Mouse (Mus musculus) kidney, postnatal 10 days (tissue): ENCODE data around the gene Dmrta2.

Experiments used
- DNase-seq: peaks from one replicate; pipeline ENCODE4 v3.0.0; 2021; ENCODE audit warnings: mixed read lengths

Dmrta2 gene

GRCm38 (mm10) chr4:109979461-109980320, 1.8 kb downstream of the Dmrta2 start:
- peak; percentile 23 for DNase-seq

- DNase-seq: no peak
These were observed 2.6 kb downstream of the Dmrta2 start for GRCm38 (mm10) chr4:109980321-109981082.

DNA sequence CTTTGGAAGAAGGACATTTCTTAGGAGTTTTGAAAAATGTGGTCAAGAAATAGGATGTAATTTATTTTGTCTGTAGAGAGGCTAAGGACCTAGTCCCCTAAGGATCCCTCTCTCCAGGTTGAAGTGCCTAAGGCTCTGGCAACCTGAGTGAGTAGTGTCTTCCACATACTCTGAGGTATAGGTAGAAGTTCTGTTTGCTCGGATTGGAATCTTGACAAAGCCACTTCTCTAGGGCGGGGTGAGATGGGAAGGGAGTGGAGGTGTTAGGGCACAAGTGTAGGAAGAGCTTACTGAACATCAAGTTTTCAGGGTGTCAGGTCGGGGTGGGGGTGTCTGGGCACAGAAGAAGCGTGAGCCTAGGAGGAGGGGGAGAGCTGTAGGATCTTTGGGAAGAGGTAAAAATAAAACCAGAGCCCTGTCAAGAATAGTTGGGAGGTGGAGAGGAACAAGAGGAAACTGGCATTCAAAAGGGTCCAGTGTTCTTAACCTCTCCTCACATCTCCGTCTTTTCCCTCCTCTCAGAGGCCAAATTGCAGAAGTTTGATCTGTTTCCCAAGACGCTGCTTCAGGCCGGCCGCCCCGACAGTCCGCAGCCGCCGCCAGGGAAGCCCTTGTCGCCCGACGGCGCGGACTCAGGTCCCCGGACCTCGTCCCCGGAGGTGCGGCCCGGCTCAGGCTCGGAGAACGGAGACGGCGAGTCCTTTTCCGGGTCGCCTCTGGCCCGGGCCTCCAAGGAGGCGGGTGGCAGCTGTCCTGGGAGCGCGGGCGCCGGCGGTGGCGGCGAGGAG, 3.4 kb downstream of the Dmrta2 start:
- peak; percentile 20 for DNase-seq

DNA sequence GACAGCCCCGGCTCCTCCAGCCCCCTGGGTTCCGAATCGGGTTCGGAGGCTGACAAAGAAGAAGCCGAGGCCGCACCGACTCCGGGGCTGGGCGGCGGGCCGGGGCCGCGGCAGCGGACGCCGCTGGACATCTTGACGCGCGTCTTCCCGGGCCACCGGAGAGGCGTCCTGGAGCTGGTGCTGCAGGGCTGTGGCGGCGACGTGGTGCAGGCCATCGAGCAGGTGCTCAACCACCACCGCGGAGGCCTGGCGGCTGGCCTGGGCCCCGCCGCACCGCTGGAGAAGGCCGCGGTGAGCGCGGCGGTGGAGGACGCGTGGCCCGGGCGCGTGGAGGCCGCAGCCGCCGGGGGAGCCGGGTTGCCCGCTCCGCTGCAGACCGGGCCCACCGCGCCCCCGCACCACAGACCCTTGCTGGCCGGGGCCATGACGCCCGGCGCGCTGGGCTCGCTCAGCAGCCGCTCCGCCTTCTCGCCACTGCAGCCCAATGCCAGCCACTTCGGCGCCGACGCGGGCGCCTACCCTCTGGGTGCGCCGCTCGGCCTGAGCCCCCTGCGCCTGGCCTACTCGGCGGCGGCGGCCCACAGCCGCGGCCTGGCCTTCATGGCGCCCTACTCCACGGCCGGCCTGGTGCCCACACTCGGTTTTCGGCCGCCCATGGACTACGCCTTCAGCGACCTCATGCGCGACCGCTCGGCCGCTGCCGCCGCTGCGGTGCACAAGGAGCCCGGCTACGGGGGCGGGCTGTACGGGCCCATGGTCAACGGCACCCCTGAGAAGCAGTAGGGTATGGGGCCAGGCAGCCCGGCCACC, 4.2 kb downstream of the Dmrta2 start:
- DNase-seq: peak; percentile 37

GRCm38 (mm10) chr4:109982681-109983265, 4.9 kb downstream of the Dmrta2 start:
- DNase-seq: no peak

GRCm38 (mm10) chr4:109983281-109984001, 5.6 kb downstream of the Dmrta2 start:
- peak; percentile 20 for DNase-seq

DNA sequence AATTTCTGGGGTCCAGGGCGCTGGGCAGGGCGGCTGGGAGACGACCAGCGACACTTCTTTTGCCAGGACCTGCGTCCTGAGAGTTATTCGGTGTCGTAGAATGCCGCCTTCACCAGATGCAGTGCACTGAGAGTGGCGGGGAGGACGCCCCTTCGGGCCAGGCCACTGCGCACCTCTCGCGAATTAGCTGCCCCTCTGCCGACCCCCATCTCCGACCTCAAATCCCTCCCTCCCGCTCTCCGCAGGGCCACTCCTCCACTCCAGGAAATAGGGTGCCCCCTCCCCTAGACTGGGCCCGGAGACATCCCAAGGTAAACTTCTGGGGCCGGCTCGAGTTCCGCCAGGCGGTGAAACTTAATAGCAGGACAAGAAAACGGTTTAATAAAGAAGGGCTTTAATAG, 6.2 kb downstream of the Dmrta2 start:
- no peak for DNase-seq

DNA sequence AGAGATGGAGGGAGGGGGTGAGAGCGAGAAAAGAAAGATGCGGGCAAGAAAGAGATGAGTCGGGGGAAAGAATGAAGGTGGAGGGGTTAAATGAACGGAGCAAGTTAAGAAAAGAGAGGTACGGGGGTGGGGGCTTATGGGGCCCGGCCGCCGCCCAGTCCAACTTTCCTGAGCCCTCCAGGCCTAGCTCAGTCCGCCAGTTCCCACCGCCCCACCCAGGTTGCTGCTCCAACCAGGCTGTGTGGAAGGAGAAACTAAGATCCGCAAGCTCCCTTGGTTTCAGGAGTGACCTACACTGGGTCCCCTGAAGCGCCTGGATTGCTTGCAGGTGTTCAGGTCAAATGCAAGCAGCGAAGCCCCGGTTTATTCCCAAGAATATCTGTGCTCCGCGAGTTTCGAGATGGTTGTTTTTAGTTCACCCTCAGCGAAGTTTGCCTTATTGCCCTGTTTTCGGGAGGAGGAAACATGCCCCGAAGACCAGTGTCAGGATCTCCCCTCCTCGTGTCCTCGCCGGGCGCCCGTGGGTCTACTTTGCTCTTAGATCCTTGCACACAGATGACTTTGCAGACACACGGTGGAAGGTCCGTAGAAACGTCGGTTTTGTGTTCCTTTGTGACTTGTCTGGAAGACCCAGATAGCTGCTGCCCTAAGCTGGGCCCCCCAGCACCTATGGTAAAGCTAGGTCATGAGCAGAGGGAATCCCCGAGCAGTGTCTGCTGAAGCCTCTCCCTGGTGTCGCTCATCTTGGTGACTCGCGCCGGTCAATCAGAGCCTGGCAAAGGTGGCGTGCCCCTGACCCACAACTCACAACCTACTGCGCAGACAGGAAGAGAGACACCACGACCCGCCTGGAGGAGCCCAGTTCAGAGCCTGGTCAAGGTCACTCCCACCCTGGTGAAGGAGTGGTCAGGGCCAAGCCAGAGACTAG, 6.9 kb downstream of the Dmrta2 start:
- no peak for DNase-seq

DNA sequence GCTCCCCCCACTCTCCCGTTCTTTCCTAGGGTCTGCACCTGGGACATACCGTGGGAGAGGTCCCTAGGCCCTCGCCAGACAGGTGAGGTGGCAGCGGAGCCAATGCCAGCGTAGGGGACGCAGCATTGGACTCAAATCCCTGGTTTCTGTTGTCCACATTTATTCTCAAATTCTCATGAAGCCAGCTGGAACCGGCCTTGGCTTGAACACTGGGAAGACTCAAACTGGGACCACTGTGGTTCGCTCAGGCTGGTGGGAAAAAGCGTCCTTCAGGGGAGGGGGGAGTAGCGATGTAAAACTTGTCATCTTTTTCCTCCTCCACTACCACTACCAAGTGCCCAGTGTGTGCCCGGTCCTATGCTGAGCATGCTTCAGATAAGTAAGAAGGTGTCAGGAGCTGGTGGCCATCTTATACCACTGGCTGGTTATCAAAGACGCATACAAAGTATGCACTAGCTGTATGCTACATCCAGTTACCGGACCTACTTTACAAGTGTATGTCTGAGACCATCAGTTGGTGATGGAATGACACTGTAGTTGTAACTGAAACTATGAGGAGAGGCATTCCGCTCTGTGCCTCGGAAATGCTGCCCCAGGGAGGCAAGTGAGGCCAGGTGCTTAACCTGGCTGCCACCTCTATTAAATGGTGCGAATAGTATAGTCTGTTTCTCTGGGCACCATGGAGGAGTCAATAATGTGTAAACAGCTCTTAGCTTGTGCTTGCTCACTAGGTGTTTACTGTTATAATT, 7.7 kb downstream of the Dmrta2 start:
- DNase-seq: no peak

- DNase-seq: no peak
These were observed 8.4 kb downstream of the Dmrta2 start for GRCm38 (mm10) chr4:109986301-109986700.

GRCm38 (mm10) chr4:109986748-109987355, 9.0 kb downstream of the Dmrta2 start:
- DNase-seq: no peak

DNA sequence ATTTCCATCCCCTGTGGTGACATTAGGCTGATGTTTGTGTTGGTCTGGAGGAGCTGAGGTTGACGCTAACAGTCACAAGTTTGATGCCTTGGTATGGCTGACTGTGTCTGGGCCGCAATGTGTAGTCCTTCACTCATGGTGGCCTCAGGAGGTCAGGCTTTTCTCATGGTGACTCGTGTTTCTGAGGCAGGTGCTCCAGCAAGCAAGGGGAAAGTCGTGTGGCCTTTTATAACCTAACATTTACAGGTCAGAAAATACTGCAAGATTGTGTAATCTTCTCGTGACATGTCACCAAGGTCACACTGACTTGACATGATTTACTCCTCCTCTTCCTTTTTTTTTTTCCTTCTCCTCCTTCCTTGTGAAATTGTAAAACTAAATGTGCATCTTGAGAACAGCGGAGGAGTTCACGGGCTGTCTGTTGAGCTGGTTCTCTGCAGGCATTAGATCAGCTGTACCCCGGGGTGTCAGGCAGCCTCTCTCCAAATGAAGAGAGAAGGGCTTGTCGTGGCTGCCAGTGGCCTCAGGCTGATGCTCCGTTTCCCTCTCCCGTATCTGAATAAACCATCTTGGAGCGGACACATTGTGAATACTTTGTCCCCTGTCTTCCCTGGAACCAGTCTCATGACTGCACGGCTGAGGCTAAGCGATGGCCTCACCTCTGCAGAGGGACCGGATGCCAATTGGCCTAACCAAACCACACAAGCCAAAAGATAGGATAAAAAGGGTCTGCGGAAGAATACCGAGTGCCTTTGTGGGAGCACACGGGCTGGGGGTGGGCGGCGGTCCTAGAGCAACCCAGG, 9.9 kb downstream of the Dmrta2 start:
- DNase-seq: no peak

DNA sequence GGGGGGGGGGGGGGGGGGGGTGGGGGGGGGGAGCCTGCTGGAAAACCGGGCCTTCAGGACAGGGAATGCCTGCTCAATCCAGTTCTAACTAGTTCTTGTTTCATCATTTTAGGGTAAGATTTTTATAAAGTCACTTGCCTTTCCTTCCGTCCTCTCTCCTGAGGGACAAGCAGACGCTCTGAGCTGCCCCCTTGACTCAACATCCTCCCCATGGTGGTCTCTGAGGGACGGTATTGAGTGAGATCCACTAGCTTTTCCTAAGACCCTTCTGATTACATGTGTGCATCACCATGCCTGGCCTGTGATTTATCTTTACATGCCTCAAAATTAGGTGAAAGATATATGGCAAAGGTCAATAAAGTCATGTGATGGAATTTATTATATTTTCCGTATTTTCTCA, 10.6 kb downstream of the Dmrta2 start:
- no peak for DNase-seq

GRCm38 (mm10) chr4:109989213-109989612, 11.4 kb downstream of the Dmrta2 start:
- no peak for DNase-seq

- DNase-seq: no peak
These were observed 28.2 kb downstream of the Dmrta2 start for GRCm38 (mm10) chr4:110006044-110006443.

DNA sequence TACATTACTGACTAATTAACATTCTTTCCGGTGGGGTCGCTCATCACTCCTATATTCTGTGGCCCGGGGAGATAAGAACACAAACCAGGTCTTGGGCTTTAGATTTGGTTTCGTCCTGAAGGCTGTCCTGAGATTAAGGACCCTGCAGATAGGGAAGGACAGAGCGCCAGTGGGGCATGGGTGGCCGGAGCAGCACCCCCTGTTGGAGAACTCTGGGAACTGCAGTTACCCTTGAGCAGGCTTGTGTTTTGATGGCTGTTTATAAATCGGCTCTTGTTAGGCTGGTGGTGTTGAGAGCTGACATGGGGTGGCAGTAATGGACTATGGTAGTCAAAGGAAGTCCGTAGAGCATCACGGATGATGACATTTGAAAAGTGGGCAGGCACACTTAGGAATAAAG, 41.3 kb downstream of the Dmrta2 start:
- DNase-seq: no peak

GRCm38 (mm10) chr4:110020255-110020654, 42.4 kb downstream of the Dmrta2 start:
- peak; percentile 84 for DNase-seq
